Mouse (Mus musculus) erythroblast, embryonic 14.5 days (primary cell): ENCODE measurements around the gene Il3ra. TPM values are rescaled to one million over a fixed set of nuclear protein-coding genes. Genes with fewer than 3 reads are reported as not detected.

Experiments used
- H3K27me3 ChIP-seq: 2 replicates; pipeline ENCODE4 v1.6.1; 2012; ENCODE audit warnings: inconsistent platforms; ENCODE audit not compliant: control insufficient read depth
- H3K36me3 ChIP-seq: 2 replicates; pipeline ENCODE4 v1.6.1; 2012; ENCODE audit warnings: mild to moderate bottlenecking, inconsistent platforms; ENCODE audit not compliant: control insufficient read depth
- H3K4me1 ChIP-seq: 2 replicates; pipeline ENCODE4 v1.6.1; 2012; ENCODE audit warnings: inconsistent platforms; ENCODE audit not compliant: control insufficient read depth
- H3K4me3 ChIP-seq: replicated peaks from 2 replicates; pipeline ENCODE3; 2012; ENCODE audit warnings: moderate library complexity, mild to moderate bottlenecking, inconsistent platforms
- H3K9me3 ChIP-seq: 2 replicates; pipeline ENCODE4 v1.6.1; 2012; ENCODE audit warnings: low read length, inconsistent platforms, mixed read lengths; ENCODE audit not compliant: control insufficient read depth
- GATA1 ChIP-seq: IDR thresholded peaks from 2 replicates; pipeline ENCODE4 v1.6.1; 2012; ENCODE audit warnings: low read length, inconsistent platforms, mixed read lengths
- TAL1 ChIP-seq: IDR thresholded peaks from 3 replicates; pipeline ENCODE4 v1.6.1; 2012; ENCODE audit warnings: low read length, inconsistent platforms, mixed read lengths
- polyA plus RNA-seq: library from polyadenylated mRNA; stranded (reverse); fragments of >175 nt; gene quantifications from 2 replicates; pipeline ENCODE4 v1.2.3, GENCODE M21; 2012

Il3ra gene
- polyA plus RNA-seq, 1 experiment = 0.66 TPM

GRCm38 (mm10) chr14:14348674-14349401 lies 2.8 kb downstream of the Il3ra start:
- H3K9me3 ChIP-seq = peaks cover 74% of the 10 kb centered on the region
- H3K4me3 ChIP-seq = no peak overlapping the region
- peaks cover 16% of the 10 kb centered on the region for H3K36me3 ChIP-seq
- H3K27me3 ChIP-seq = peaks cover 5% of the 10 kb centered on the region; the same call in 1 of the 2 replicates
- no peak for TF ChIP-seq GATA1
- no peak for TF ChIP-seq TAL1
- peaks cover 14% of the 10 kb centered on the region for H3K4me1 ChIP-seq

GRCm38 (mm10) chr14:14349485-14350262 lies 3.6 kb downstream of the Il3ra start:
- TF ChIP-seq TAL1 = no peak
- TF ChIP-seq GATA1 = no peak
- H3K36me3 ChIP-seq = peaks cover 16% of the 10 kb centered on the region
- peaks cover 82% of the 10 kb centered on the region for H3K9me3 ChIP-seq
- H3K27me3 ChIP-seq = peaks cover 5% of the 10 kb centered on the region; the same call in 1 of the 2 replicates
- H3K4me1 ChIP-seq = peaks cover 14% of the 10 kb centered on the region
- no peak overlapping the region for H3K4me3 ChIP-seq

- H3K9me3 ChIP-seq = peaks cover 91% of the 10 kb centered on the region
These were observed 4.4 kb downstream of the Il3ra start for GRCm38 (mm10) chr14:14350263-14351147.

GRCm38 (mm10) chr14:14351148-14351455 lies 5.0 kb downstream of the Il3ra start:
- no peak for TF ChIP-seq TAL1
- no peak for TF ChIP-seq GATA1
- Histone ChIP-seq H3K4me1 (peaks cover 6% of the 10 kb centered on the region), H3K4me3 (no peak overlapping the region), H3K27me3 (peaks cover 5% of the 10 kb centered on the region; the same call in 1 of the 2 replicates), H3K9me3 (peaks cover 93% of the 10 kb centered on the region), H3K36me3 (peaks cover 16% of the 10 kb centered on the region)

More at GRCm38 (mm10) chr14:14350263-14351147, 4.4 kb downstream of the Il3ra start:
- peaks cover 5% of the 10 kb centered on the region; the same call in 1 of the 2 replicates for H3K27me3 ChIP-seq
- TF ChIP-seq GATA1 (no peak), TAL1 (no peak)
- no peak overlapping the region for H3K4me3 ChIP-seq
- H3K4me1 ChIP-seq = peaks cover 12% of the 10 kb centered on the region
- H3K36me3 ChIP-seq = peaks cover 16% of the 10 kb centered on the region

GRCm38 (mm10) chr14:14351721-14352590 lies 5.9 kb downstream of the Il3ra start:
- Histone ChIP-seq H3K4me3 (no peak overlapping the region), H3K36me3 (peaks cover 16% of the 10 kb centered on the region), H3K9me3 (peaks cover 88% of the 10 kb centered on the region), H3K4me1 (no peaks in the 10 kb centered on the region), H3K27me3 (peaks cover 5% of the 10 kb centered on the region; the same call in 1 of the 2 replicates)
- TF ChIP-seq TAL1 (no peak), GATA1 (no peak)

GRCm38 (mm10) chr14:14352606-14353005 lies 6.5 kb downstream of the Il3ra start:
- Histone ChIP-seq H3K9me3 (peaks cover 81% of the 10 kb centered on the region), H3K4me1 (no peaks in the 10 kb centered on the region), H3K36me3 (peaks cover 16% of the 10 kb centered on the region), H3K4me3 (no peak overlapping the region), H3K27me3 (peaks cover 5% of the 10 kb centered on the region; the same call in 1 of the 2 replicates)
- TF ChIP-seq GATA1 = no peak
- no peak for TF ChIP-seq TAL1

GRCm38 (mm10) chr14:14353081-14353732 lies 7.1 kb downstream of the Il3ra start:
- Histone ChIP-seq H3K4me3 (no peak overlapping the region), H3K27me3 (peaks cover 5% of the 10 kb centered on the region; the same call in 1 of the 2 replicates), H3K4me1 (no peaks in the 10 kb centered on the region), H3K9me3 (peaks cover 75% of the 10 kb centered on the region), H3K36me3 (peaks cover 16% of the 10 kb centered on the region)
- TF ChIP-seq TAL1 (no peak), GATA1 (no peak)
